Mouse (Mus musculus) kidney, adult 8-10 months (tissue): ENCODE measurements around the gene Tlx2.

Source experiments
- DNase-seq, 2 experiments: peaks; one replicate each; pipeline ENCODE4 v3.0.0; 2022

Gene Tlx2

DNA sequence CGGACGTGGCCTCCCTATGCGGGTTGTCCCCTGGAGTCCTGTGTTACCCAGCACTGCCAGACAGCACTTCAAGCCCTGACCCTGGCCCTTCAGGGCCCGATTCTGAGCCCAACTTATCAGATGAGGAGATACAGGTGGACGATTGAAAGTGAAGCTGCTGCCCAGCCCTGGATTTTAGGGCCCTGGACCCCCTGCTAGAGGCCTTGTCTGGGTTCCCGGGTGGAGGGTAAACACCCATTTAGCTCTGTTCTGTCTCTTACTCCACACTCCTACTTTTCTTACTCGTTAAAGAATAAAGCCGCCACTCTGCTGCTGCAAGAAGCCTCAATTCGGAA is 17.8 kb upstream of the Tlx2 start:
- no peak for DNase-seq

DNA sequence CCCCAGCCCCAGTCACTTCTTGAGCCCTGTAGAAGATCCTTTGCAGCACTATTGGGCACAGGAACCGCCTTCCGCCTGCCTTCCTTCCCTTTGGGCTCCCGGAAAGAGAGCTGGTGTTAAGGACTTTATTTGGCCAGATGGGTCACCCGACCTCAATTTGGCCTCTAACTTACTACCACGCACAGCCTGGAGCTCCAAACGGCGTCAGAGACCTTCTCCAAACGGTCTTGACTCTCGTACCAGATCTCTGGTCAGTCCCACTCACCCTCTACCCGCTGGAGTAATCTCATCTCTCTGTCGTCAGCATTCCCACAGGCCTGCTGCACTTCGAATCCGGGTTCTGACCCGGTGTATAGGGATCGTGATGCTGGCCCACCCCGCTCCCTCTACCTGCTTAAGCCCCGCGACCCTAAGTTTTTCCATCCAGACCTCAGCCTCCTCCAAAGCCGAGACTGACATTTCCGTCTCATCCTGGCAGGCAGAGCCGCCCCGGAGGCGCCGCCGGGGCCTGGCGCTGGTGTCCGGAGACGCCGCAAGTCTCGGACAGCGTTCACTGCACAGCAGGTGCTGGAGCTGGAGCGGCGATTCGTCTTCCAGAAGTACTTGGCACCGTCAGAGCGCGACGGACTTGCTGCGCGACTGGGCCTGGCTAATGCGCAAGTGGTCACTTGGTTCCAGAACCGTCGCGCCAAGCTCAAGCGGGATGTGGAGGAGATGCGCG is 17.3 kb upstream of the Tlx2 start:
- DNase-seq, result peak in 1 of 2 experiments; percentile 34

DNA sequence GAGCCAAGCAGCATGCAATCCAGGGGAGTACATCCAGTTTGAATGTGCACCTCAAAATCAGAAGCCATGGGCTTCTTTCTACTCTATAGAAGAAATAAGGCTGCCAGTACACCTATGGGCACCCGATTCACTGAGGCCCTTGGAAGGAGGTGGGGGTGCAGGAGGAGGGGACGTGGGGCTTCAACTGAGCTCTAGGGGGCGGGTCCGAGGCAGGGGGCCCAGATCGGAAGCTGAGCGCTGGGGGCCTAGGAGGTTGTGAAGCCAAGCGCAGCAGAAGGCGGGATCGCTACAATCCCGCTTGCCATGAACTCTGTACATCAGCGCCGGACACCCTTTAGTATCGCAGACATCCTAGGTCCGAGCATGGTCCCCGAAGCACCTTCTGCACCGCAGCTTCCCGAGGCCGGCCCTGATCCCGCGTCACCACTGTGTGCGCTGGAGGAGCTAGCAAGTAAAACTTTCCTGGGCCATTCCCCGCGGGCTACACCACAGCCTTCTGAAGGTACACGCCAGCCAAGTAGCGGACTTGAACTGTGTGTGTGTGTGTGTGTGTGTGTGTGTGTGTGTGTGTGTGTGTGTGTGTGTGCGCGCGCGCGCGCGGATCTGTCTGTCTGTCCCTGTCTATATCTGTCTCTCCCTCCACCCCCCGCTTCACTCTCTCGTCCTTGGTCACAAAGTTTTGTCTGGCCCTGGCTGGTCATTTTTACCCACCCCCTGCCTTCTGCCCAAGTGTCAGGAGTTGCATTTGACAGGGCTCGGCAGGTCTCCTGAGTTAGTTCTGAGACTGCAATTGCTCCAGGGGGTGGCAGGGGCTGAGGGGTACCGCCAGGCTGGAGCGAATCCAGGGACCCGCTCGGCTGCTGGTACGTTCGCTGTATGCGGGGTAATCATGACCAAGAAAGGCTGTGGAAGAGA is 16.3 kb upstream of the Tlx2 start, which contains the start of gene Lbx2:
Gene Lbx2, plus strand, starts transcription at position 247 of the 915 bp plus-strand sequence.
- DNase-seq, result no peak

DNA sequence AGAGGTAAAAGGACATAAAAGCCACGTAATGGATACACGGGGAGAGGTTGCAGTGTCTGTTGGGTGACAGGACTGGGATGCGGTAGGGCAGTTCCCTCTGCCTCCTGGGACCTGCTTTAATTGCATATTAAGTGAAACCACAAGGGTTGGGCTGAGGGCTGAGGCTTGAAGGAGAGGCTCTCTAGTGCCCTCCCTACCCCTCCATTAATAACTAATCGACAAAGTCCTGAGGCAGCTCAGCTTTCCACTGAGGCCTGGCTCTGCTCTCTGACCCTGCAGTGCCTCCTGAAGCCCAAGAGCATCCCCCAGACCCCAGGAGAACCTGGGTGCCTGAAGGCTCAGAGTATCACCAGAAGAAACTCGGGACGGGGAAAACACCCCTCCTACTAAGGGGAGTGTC is 14.4 kb upstream of the Tlx2 start:
- DNase-seq, result no peak

DNA sequence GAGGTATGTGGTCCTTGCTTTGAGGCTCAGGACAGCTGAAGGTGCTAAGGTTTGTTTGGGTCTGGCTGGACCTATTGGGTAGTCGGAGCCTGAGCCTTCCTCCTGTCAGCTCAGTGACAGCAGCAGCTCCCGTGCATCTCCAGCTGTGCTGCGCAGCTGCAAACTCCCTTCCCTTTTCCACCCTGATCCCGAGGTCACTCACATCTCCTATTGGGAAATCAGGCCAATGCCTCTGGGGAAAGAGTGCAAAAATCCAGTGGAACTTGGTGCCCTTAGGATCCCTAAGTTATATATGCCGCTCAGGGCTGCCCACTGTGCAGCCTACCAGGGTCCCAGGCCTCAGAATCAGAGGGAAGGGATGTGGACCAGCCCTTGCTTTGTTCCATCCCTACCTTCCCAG is 13.4 kb upstream of the Tlx2 start:
- no peak for DNase-seq

DNA sequence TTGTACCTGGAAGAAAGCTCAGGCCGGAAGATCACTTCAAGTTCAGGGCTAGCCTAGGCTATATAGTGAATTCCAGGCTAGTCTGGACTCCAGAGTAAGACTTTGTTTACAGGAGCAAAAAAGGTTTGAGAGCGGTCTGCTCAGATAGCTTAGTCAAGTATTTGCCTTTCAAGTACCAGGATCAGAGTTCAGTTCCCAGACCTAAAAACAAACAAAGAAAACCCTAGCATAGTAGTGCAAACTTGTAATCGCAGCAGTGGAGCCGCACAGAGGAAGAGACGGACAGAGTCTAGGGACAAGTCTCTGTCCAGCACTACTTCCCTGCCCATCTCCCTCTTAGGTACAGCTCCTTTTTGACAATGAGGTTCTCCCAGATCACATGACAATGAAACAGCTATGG is 10.1 kb upstream of the Tlx2 start:
- DNase-seq, result no peak

DNA sequence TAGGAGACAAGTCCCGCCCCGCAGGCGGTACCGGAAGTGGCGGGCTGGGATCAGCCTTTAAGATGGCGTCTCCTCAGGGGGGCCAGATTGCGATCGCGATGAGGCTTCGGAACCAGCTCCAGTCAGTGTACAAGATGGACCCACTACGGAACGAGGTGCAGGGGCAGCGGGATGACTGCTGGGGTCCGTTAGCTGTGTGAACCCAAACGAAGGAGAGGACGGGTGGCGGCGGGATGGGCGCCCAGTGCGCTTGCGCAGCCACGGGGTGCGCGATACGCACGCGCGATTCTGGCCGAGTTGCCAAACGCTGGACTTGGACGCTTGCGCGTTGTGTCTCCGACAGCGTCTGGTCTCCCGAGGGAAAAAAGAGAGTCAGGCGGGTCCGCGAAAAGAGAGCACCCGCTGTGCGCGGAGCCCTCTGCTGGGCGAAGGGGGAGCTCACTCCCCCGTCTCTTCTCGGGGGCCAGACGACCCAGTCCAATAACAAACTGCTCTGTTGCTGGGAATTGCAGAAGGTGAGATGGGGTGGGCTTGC is 8.3 kb upstream of the Tlx2 start:
- peak; percentile 99 to 100 for DNase-seq

DNA sequence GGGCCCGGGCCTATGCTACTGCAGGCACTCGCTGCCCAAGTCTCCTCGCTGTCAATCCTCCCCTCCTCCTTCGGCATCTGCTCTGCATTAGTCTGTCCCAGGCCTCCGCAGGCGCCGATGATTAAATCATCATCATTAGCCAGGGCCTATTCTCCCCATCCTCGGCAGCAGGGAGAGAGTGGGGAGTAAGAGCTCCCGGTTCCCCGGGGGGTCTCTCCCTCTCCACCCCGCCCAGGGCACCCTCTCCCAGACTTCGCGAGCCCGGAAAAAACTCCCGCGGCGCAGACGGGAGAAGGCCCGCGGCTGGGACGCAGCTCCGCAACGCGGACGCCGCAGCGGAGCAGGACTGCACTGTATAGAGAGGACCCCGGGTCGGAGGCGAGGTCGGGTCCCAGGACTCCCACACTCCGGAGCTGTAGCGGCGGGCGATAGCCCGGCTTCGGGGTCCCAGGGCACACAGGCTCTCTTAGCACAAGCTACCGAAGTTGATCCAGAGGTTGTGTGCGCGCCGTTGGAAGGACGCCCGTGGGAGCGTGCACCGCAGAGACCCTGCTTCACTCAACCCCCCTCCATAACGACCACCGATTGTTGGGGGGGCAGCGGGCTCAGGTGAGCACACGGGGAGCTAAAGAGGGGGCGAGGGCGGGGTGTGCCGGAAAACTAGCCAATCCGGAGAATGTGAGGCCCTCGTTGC is 7.7 kb upstream of the Tlx2 start, which contains the start of gene Pcgf1:
Gene Pcgf1, plus strand, starts transcription at position 240 of the 694 bp plus-strand sequence.
- DNase-seq, result peak in 1 of 2 experiments; percentile 39

DNA sequence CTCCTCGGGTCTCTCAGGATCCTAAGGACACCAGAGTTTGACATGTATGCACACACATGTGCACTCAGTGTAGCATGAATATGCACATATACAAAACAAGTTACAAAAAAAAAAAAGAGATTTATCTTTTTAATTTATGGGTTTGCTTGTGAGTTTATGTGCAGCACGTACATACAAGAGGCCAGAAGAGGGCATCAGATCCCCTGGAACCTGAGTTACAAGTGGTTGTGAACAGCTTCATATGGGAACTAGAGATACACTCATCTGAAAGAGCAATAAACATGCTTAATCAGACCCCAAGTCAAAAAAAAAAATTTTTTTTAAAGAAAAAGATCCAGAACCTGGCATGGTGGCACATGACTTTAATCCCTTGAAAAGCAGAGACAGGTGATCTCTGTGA is 4.9 kb upstream of the Tlx2 start:
- DNase-seq, result no peak

DNA sequence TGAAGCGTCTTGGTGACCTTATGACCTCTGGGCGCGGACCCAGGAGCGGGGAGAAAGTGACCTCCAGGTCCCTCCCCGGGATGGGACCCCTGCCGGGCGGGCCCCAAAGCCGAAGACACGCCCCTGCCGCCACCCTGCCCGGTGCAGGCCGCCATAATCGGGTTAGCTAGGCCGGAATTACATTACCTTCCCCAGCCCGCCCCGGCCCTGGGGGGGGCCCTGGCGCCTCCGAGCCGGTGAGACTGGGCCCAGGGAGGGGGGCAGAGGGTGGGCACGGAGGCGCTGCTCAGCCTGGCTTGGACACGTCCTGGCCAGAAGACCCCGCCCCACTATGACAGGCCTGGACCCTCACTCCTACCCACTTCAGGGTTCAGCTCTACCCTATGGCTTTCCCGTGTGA is 1.1 kb upstream of the Tlx2 start:
- no peak for DNase-seq

DNA sequence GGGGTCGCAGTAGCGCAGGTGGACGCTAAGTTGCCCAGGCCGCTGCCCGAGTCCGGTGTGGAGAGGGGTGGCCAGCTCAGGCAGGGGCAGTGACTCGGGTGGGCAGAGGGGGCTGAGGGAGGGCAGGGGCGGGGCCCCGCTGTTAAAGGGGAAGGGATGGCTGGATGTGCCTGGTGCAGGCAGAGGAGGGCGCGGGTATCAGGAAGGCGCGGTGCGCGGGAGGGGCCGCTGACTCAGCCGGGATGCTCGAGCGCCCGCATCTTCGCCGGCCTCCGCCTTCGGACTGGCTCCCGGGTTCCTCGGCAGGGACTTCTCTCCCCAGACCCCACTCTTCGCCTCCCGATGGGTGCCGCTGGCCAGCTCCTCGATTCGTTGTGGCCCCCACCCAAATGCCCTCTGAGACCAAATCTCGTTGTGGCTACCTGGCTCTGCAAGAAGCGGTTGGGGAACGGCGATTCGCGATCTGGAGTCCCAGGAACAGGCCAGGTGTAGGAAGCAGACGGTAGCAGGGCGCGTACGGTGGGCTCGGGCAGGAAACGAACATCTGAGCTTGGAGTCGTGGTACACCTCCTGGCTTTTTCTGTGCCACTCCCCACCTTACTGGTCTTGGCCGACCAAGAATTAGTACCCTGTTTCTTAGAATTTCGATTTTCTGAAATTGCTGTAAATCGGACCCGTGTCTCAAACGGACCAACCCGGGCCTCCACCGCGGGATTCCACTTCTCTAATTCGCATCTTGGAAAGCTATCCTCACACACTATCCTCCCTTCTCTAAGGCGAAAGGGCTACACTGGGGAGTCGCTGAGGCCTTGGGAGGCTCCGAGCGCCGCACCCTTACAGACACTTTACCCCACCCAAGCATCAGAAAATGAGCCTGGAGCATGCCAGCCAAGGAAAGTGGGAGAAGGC is 472 bp upstream of the Tlx2 start:
- no peak for DNase-seq

DNA sequence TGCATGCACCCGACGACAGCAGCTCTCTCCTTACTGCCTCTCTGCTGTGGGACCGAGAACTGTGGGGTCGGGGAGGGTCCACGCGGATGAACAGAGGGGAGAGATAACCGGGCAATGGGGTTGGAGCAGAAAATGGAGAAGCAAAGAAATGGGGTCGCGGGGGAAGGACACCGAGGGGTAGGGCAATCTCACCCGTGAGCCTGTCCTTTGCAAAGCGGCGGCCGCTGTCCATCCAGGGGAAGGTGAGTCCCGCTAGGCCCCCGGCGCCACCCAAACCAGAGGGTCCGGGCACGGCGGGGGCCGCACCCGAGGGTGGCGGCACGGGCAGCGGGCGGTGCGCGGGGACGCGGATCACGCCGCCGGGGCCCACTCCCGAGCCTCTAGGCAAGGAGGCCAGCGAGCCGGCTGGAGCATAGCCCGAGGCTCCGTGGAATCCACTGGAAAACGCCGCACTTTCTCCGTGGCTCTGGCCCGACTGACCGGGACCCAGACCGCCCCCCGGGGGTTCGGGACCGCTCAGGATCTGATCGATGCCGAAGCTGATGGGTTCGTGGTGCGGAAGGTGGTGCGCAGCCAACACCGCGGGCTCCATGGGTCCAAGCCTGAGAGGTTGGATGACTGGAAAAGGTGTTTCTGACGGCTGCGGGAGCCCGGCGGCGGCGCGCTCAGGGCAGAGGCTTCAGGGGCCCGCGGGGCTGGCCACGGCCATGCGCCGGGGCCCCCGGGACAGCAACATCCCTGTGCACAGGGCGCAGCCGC is 426 bp downstream of the Tlx2 start:
- no peak for DNase-seq

DNA sequence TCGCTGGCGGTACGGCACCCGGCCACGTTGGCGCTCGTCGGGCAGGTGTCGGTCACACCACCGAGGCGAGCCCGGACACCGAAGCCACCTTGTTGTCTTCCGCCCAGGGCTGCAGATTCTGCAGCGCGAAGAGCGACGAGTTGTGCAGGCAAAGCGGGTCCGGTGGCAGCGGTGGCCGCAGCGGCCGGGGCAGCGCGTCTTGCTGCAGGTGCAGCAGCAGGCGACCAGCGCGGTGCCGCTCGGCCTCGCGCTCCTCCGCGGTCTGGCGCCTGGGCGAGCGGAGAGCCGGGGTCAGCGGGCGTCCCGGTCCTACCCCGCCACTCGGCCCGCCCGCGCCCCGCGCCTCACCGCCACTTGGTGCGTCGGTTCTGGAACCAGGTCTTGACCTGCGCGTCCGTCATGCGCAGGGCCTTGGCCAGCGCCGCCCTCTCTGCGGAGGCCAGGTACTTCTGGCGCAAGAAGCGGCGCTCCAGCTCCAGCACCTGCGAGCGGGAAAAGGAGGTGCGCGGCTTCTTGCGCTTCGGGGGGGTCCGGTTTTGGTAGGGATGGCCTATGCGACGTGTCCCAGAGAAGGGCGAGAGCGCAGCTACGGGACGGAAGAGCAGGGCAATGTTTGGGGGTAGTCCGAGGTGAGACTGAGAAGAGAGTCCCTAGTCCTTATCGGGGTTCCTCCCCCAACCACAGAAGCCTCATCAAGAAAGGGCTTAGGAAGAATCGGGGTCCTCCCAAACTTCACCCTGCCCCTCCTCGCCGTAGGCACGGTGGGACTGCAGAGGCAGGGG is 1.2 kb downstream of the Tlx2 start:
- peak in 1 of 2 experiments; percentile 30 for DNase-seq

DNA sequence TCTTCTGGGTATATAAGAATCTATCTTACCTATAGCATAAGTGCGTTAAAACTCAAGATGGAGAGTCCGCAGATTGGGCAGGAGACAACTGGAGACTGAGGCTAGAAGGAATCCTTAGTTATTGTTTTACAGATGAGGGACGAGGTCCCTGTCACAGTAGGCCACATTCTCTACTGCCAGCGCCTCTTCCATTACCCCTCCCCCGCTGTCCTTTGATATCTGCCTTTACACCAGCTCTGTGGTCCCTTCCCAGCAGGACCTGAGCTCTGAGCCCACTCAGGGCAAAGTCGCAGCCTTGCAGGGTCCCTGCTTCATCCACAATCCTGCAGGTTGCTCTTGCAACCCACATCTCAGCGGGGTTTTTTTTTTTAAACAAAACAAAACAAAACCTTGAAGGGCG is 1.9 kb downstream of the Tlx2 start:
- no peak for DNase-seq

DNA sequence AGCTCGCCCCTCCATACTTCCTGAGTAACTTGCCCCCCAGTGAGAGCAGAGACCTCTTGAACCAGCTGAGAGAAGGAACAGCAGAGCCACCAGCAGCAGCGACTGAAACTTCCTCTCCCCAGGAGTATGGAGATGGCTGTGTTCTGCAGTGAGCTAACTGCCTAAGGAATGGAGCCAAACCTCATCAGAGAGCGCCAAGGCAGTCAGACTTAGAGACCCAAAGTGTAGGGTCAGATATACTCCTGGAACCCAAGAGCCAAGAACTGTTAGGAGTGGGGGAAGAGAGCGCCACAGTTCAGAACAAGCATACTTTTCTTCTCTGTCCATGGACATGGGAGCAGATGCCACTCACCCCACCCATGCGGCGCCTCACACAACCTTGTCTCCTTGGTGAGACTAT is 3.7 kb downstream of the Tlx2 start:
- DNase-seq, result no peak

DNA sequence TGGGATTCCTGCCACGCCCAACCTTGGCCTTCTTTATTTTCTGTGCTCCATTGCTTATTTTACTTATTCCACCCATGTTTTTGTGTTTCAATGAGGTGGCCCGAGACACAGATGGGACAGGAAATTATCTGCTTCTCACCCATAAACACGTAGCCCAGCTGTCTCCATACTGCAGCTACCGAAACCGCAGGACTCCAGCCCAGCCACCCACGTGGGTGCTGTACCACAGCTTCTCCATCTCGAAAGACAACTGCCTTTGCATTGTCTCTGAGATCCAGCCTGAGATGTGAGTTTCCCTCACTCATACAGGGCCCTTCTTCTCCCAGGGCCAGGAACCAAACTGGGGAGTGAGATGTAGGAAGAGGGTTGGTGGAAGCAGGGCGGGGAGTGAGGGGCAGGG is 4.1 kb downstream of the Tlx2 start:
- DNase-seq, result no peak

DNA sequence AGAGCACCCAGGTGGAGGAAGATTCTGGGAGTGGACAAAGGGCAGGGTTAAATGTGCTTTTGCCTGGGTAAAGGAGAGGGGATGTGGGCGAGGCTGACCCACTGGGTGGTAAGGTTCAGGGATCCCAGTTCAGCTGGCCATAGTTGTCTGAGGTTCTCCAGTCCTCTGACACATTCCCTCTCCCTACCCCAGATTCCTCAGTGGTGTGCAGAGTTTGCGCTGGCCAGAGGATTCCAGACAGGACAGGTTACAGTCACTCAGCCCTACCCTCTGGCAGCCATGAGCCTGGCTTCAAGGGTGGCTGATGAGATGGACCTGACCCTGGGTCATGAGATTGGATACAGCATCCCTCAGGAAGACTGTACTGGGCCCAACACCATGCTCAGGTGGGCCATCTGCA is 11.4 kb downstream of the Tlx2 start:
- no peak for DNase-seq

DNA sequence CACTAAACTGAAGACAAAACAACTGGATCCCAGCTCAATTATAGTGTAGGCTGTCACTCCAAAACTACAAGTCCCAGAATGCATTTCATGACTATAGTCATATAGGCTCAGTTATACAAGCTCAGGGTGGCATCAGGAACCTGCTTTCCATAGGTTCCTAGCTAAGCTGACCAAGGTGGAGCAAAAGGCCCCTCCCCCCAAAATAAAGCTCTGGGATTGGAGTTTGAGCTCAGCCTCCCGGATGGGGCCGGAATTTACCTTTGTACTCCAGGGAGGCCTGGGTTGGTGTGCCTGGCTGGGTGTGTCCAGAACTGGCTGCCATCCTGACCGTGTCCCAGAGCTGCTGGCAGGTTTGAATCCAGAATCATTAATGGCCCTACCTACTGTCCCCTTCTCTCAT is 12.3 kb downstream of the Tlx2 start, which contains the start of gene Dqx1:
Gene Dqx1, plus strand, starts transcription at position 55 of the 400 bp plus-strand sequence.
- peak; percentile 85 to 87 for DNase-seq

DNA sequence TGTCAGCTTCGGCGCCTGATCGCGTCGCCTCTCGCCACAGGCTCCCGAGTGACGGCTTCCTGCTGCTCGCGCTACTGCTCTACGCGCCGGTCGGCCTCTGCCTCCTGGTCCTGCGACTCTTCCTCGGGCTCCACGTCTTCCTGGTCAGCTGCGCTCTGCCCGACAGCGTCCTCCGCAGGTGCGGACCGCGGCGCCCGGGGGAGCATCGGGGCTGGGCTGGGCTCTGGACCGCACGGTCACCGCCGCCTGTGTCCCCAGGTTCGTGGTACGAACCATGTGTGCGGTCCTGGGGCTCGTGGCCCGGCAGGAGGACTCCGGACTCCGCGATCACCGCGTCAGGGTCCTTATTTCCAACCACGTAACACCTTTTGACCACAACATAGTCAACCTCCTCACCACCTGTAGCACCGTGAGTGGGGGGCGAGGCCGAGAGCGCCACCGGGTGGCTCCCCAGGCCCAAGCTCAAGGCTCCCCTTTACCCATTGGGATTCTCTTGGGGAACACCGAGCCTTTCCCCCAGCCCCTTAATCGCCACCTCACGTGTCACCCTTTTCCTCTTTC is 15.1 kb downstream of the Tlx2 start, which contains the start of gene Htra2:
Gene Htra2, minus strand, starts transcription at position 403 of the 561 bp plus-strand sequence.
- DNase-seq, result no peak
